Mouse (Mus musculus) myocyte (in vitro differentiated cells): ENCODE data around the gene Nek10. TPM values are rescaled to one million over a fixed set of nuclear protein-coding genes. Genes with fewer than 3 reads are reported as not detected.

Experiments used
- H3K27me3 ChIP-seq: one replicate; pipeline ENCODE4 v1.6.1; 2011; ENCODE audit not compliant: control insufficient read depth, insufficient read depth, insufficient read length
- H3K36me3 ChIP-seq: one replicate; pipeline ENCODE4 v1.6.1; 2011; ENCODE audit not compliant: control insufficient read depth, insufficient read depth
- H3K4me2 ChIP-seq: one replicate; pipeline ENCODE4 v1.6.1; 2011; ENCODE audit warnings: low read depth, control low read depth
- H3K4me3 ChIP-seq: one replicate; pipeline ENCODE4 v1.5.1; 2011; ENCODE audit warnings: mild to moderate bottlenecking, control low read depth, moderate library complexity
- H3K79me2 ChIP-seq: one replicate; pipeline ENCODE4 v1.6.1; 2011; ENCODE audit not compliant: control insufficient read depth, insufficient read depth
- H3ac ChIP-seq: one replicate; pipeline ENCODE4 v1.6.1; 2011; ENCODE audit not compliant: control insufficient read depth, insufficient read length
- CEBPB ChIP-seq: IDR thresholded peaks from 2 replicates; pipeline ENCODE4 v1.6.1; 2011; ENCODE audit warnings: mild to moderate bottlenecking, moderate library complexity; ENCODE audit not compliant: poor library complexity, insufficient read depth, severe bottlenecking
- E2F4 ChIP-seq: IDR thresholded peaks from one replicate; pipeline ENCODE4 v1.6.1; 2011; ENCODE audit warnings: mild to moderate bottlenecking, control low read depth, moderate library complexity; ENCODE audit not compliant: insufficient read depth
- MAX ChIP-seq: IDR thresholded peaks from one replicate; pipeline ENCODE4 v1.6.1; 2011; ENCODE audit warnings: low read depth, mild to moderate bottlenecking, control low read depth
- MYOD1 ChIP-seq, 3 experiments: IDR thresholded peaks; one replicate each; pipeline ENCODE4 v1.6.1; 2011; ENCODE audit warnings: control low read depth in 2 of 3, low read depth in 2 of 3, mild to moderate bottlenecking in 2 of 3, moderate library complexity in 1 of 3; ENCODE audit not compliant: insufficient read length in 2 of 3, control insufficient read depth in 1 of 3
- MYOG ChIP-seq, 3 experiments: IDR thresholded peaks; one replicate each; pipeline ENCODE4 v1.6.1; 2011; ENCODE audit warnings: control low read depth in 2 of 3, low read depth in 2 of 3, mild to moderate bottlenecking in 2 of 3; ENCODE audit not compliant: insufficient read length in 2 of 3, control insufficient read depth in 1 of 3, insufficient read depth in 1 of 3
- POLR2A ChIP-seq: IDR thresholded peaks from one replicate; pipeline ENCODE4 v1.6.1; 2011; ENCODE audit warnings: low read depth, mild to moderate bottlenecking, control low read depth, moderate library complexity; ENCODE audit not compliant: insufficient read length
- POLR2AphosphoS2 ChIP-seq: IDR thresholded peaks from one replicate; pipeline ENCODE4 v1.6.1; 2011; ENCODE audit warnings: low read depth, control low read depth; ENCODE audit not compliant: insufficient read length
- REST ChIP-seq: IDR thresholded peaks from one replicate; pipeline ENCODE4 v1.6.1; 2011; ENCODE audit warnings: mild to moderate bottlenecking, control low read depth, moderate library complexity; ENCODE audit not compliant: insufficient read depth, insufficient read length
- SRF ChIP-seq: IDR thresholded peaks from one replicate; pipeline ENCODE4 v1.6.1; 2011; ENCODE audit warnings: low read depth; ENCODE audit not compliant: control insufficient read depth, insufficient read length
- TCF12 ChIP-seq: IDR thresholded peaks from one replicate; pipeline ENCODE4 v1.6.1; 2011; ENCODE audit warnings: mild to moderate bottlenecking, control low read depth; ENCODE audit not compliant: poor library complexity, insufficient read depth, severe bottlenecking
- TCF3 ChIP-seq: IDR thresholded peaks from one replicate; pipeline ENCODE4 v1.6.1; 2011; ENCODE audit warnings: low read depth, control low read depth; ENCODE audit not compliant: insufficient read length
- USF1 ChIP-seq: IDR thresholded peaks from one replicate; pipeline ENCODE4 v1.6.1; 2011; ENCODE audit warnings: low read depth, mild to moderate bottlenecking, control low read depth, moderate library complexity
- polyA plus RNA-seq: library from polyadenylated mRNA; unstranded; fragments of >200 nt; fragmentation: generic; extraction: Trizol; gene quantifications from one replicate; pipeline ENCODE4 v1.2.1, GENCODE M21; 2012; ENCODE audit warnings: missing spikeins

Nek10 gene
- polyA plus RNA-seq, 1 experiment, result 0.10 TPM

- no peak for TF ChIP-seq TCF12
- TF ChIP-seq REST, result no peak
- TF ChIP-seq CEBPB, result no peak
- no peak for TF ChIP-seq MYOG (IDR thresholded peaks at IDR 0.05; ENCODE audit: control insufficient read depth in 1 of 3, insufficient read depth in 1 of 3, insufficient read length in 2 of 3, low read depth in 2 of 3)
- TF ChIP-seq POLR2AphosphoS2, result no peak
- no peak for TF ChIP-seq E2F4
- TF ChIP-seq POLR2A, result no peak
- TF ChIP-seq MYOD1 (IDR thresholded peaks at IDR 0.05; ENCODE audit: control insufficient read depth in 1 of 3, insufficient read length in 2 of 3, low read depth in 2 of 3), result no peak
- TF ChIP-seq MAX, result no peak
- TF ChIP-seq SRF, result no peak
- TF ChIP-seq TCF3, result no peak
- no peak for TF ChIP-seq USF1
- no peaks in the 10 kb centered on the region for H3K79me2 ChIP-seq
- no peak overlapping the region for H3ac ChIP-seq
- H3K4me3 ChIP-seq, result no peak overlapping the region
- H3K4me2 ChIP-seq, result no peak overlapping the region
- H3K36me3 ChIP-seq, result no peaks in the 10 kb centered on the region
- H3K27me3 ChIP-seq, result no peaks in the 10 kb centered on the region
Measured at GRCm38 (mm10) chr14:14905530-14905852, 102.3 kb downstream of the Nek10 start.

DNA sequence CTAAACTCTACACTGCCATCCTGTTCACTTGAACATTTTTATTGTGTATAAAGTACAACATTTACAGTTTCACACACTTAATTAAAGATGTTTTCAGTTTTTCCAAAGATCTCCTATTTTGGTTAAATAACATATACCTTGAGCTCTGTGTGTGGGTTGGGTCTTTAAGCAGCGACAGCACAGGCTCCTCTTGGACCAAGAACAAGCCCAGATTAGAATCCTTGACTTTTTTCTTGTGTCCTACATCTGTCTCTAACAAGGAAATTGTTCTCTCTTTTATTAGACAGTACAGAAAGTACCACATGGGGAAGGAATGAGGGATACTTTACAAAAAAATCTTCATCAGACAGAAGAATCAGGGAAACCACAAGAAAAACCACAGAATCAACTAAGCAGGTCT lies 122.4 kb downstream of the Nek10 start:
- no peaks in the 10 kb centered on the region for H3K27me3 ChIP-seq
- H3K4me2 ChIP-seq, result no peak overlapping the region
- no peak overlapping the region for H3K4me3 ChIP-seq
- no peak overlapping the region for H3ac ChIP-seq
- H3K36me3 ChIP-seq, result no peaks in the 10 kb centered on the region
- no peaks in the 10 kb centered on the region for H3K79me2 ChIP-seq
- TF ChIP-seq USF1 (no peak), MYOG (IDR thresholded peaks at IDR 0.05; ENCODE audit: control insufficient read depth in 1 of 3, insufficient read depth in 1 of 3, insufficient read length in 2 of 3, low read depth in 2 of 3) (no peak), TCF12 (no peak), TCF3 (no peak), REST (no peak), CEBPB (no peak), POLR2A (no peak), E2F4 (no peak), POLR2AphosphoS2 (no peak), MAX (no peak), SRF (no peak)

DNA sequence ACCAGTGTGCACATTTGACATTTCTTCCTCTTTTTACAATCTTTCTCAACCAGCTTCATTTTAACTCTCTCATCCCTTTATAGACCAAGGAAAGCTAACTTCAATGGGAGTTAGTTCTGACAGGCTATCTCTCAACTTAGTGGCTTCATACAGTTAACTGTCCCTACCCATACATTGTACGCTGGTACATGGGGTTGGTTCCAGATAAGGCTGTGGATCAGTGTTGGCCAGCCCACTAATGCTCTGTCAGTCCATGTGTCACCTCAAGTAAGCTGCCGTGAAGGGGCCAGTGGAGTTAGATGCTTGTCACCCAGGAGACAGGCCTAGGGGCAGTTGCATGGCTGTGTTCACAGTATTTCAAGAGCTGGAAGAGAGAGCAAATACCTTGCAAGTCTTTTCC lies 124.3 kb downstream of the Nek10 start:
- Histone ChIP-seq H3ac (no peak overlapping the region), H3K36me3 (no peaks in the 10 kb centered on the region), H3K4me3 (no peak overlapping the region), H3K4me2 (no peak overlapping the region), H3K79me2 (no peaks in the 10 kb centered on the region), H3K27me3 (no peaks in the 10 kb centered on the region)
- no peak for TF ChIP-seq MYOG (IDR thresholded peaks at IDR 0.05; ENCODE audit: control insufficient read depth in 1 of 3, insufficient read depth in 1 of 3, insufficient read length in 2 of 3, low read depth in 2 of 3)
- TF ChIP-seq MYOD1 (IDR thresholded peaks at IDR 0.05; ENCODE audit: control insufficient read depth in 1 of 3, insufficient read length in 2 of 3, low read depth in 2 of 3), result no peak
- TF ChIP-seq CEBPB, result no peak

DNA sequence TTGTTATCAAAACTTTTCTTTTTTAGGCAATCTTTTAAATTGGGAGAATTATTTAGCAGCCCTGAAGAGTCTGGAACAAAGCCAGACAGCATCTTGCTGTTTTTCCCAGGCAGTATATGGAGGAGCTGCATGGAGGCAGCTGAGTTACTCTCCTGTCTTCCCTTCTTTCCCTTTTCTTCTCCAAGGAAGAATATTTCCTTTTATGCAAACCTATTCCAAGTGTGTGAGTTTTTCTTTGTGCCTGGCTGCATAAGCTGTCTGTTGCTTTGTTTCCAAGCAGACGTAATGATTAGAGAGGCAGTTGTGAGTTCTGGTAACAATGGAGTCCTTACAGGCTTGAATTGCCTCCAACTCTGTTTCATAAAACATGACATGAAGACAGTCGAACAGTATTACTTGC lies 131.8 kb downstream of the Nek10 start:
- Histone ChIP-seq H3K79me2 (no peaks in the 10 kb centered on the region), H3ac (no peak overlapping the region), H3K4me2 (no peak overlapping the region), H3K27me3 (no peaks in the 10 kb centered on the region), H3K36me3 (no peaks in the 10 kb centered on the region), H3K4me3 (no peak overlapping the region)
- TF ChIP-seq USF1 (no peak), REST (no peak), TCF12 (no peak), E2F4 (no peak), MYOD1 (IDR thresholded peaks at IDR 0.05; ENCODE audit: control insufficient read depth in 1 of 3, insufficient read length in 2 of 3, low read depth in 2 of 3) (no peak), TCF3 (no peak), MYOG (IDR thresholded peaks at IDR 0.05; ENCODE audit: control insufficient read depth in 1 of 3, insufficient read depth in 1 of 3, insufficient read length in 2 of 3, low read depth in 2 of 3) (no peak), POLR2AphosphoS2 (no peak)

GRCm38 (mm10) chr14:14945930-14946329 lies 142.7 kb downstream of the Nek10 start:
- Histone ChIP-seq H3ac (no peak overlapping the region), H3K79me2 (no peaks in the 10 kb centered on the region), H3K27me3 (no peaks in the 10 kb centered on the region), H3K4me2 (no peak overlapping the region), H3K36me3 (no peaks in the 10 kb centered on the region), H3K4me3 (no peak overlapping the region)
- TF ChIP-seq TCF12 (no peak), MYOD1 (IDR thresholded peaks at IDR 0.05; ENCODE audit: control insufficient read depth in 1 of 3, insufficient read length in 2 of 3, low read depth in 2 of 3) (no peak), USF1 (no peak), MAX (no peak), REST (no peak), CEBPB (no peak), POLR2A (no peak), POLR2AphosphoS2 (no peak), MYOG (IDR thresholded peaks at IDR 0.05; ENCODE audit: control insufficient read depth in 1 of 3, insufficient read depth in 1 of 3, insufficient read length in 2 of 3, low read depth in 2 of 3) (no peak), TCF3 (no peak), SRF (no peak)
